Mouse (Mus musculus) forebrain, postnatal 0 days (tissue): Measurements from ENCODE around the gene Cdk5rap3. TPM values are rescaled to one million over a fixed set of nuclear protein-coding genes. Genes with fewer than 3 reads are reported as not detected.

ENCODE experiments used
- ATAC-seq: fragments of 200-750 bp; cut with Nextera tagmentation; 2 replicates; pipeline ENCODE4 v1.8.0; 2017; ENCODE audit warnings: mild to moderate bottlenecking, moderate library complexity
- DNase-seq: peaks from one replicate; pipeline ENCODE4 v3.0.0-alpha.2; 2015
- H3K27ac ChIP-seq: fragments of 300-500 bp; sonication (generic); 2 replicates; pipeline ENCODE4 v1.5.1; 2014; ENCODE audit warnings: low read depth, mild to moderate bottlenecking, antibody characterized with exemption, low read length, moderate library complexity, mixed read lengths
- H3K27me3 ChIP-seq: fragments of 300-500 bp; sonication (generic); 2 replicates; pipeline ENCODE4 v1.6.1; 2014; ENCODE audit warnings: mild to moderate bottlenecking, low read length, mixed read lengths; ENCODE audit not compliant: insufficient read depth
- H3K36me3 ChIP-seq: fragments of 300-500 bp; sonication (generic); 2 replicates; pipeline ENCODE4 v1.6.1; 2014; ENCODE audit warnings: mild to moderate bottlenecking, moderate library complexity; ENCODE audit not compliant: insufficient read depth
- H3K4me1 ChIP-seq: fragments of 300-500 bp; sonication (generic); 2 replicates; pipeline ENCODE4 v1.6.1; 2014; ENCODE audit warnings: antibody characterized with exemption; ENCODE audit not compliant: insufficient read depth
- H3K4me2 ChIP-seq: fragments of 300-500 bp; sonication (generic); 2 replicates; pipeline ENCODE4 v1.6.1; 2014; ENCODE audit warnings: low read depth, mild to moderate bottlenecking, moderate library complexity
- H3K4me3 ChIP-seq: fragments of 300-500 bp; sonication (generic); 2 replicates; pipeline ENCODE4 v1.5.1; 2014; ENCODE audit warnings: low read depth, low read length, mixed read lengths
- H3K9ac ChIP-seq: fragments of 300-500 bp; sonication (generic); 2 replicates; pipeline ENCODE4 v1.6.1; 2014; ENCODE audit warnings: mild to moderate bottlenecking
- H3K9me3 ChIP-seq: fragments of 300-500 bp; sonication (generic); 2 replicates; pipeline ENCODE4 v1.6.1; 2016; ENCODE audit warnings: low read length
- CTCF ChIP-seq: sonication (generic); IDR thresholded peaks from 2 replicates; pipeline ENCODE4 v1.5.1; 2016; ENCODE audit warnings: antibody characterized with exemption, control low read depth, low read depth
- whole genome bisulfite sequencing: fragments of 180-500 bp; shearing (Covaris S2); extraction: QIAGEN DNeasy Blood & Tissue Kit; methylation state at CpG from one replicate; pipeline ENCODE4 v1.1.7; 2014; 5-methylcytosine and 5-hydroxymethylcytosine counted together
- polyA plus RNA-seq: library from polyadenylated mRNA; unstranded; fragments of >200 nt; fragmentation: Nextera tagmentation; extraction: Ambion mirVana; gene quantifications from 2 replicates; pipeline ENCODE4 v1.2.1, GENCODE M21; 2015
- total RNA-seq: library from RNA; depleted of rRNA; stranded (reverse); fragments of >200 nt; gene quantifications from 2 replicates; pipeline ENCODE4 v1.2.3, GENCODE M21; 2014

The Cdk5rap3 gene
- total and polyA plus RNA-seq, 2 experiments from 2014 or later, result 54.9 to 86.4 TPM

- Histone ChIP-seq H3K9me3 (no peaks in the 10 kb centered on the region), H3K36me3 (peaks cover 34% of the 10 kb centered on the region), H3K4me1 (no peaks in the 10 kb centered on the region), H3K27ac (no peak overlapping the region), H3K27me3 (no peaks in the 10 kb centered on the region), H3K4me2 (no peak overlapping the region), H3K9ac (no peak overlapping the region), H3K4me3 (no peak overlapping the region)
- TF ChIP-seq CTCF, result no peak
- 92% methylated on average over 12 of the region's 12 CpGs for WGBS
- no peak for ATAC-seq
- no peak for DNase-seq
Observed at GRCm38 (mm10) chr11:96908594-96908993, 7.7 kb downstream of the Cdk5rap3 start.

- no peaks in the 10 kb centered on the region for H3K4me1 ChIP-seq
- TF ChIP-seq CTCF, result no peak
- WGBS, result 60% methylated on average over 15 of the region's 15 CpGs
- no peak overlapping the region for H3K27ac ChIP-seq
- no peaks in the 10 kb centered on the region for H3K9me3 ChIP-seq
- ATAC-seq (no peak), DNase-seq (no peak)
- H3K36me3 ChIP-seq, result peaks cover 34% of the 10 kb centered on the region; the same call in 1 of the 2 replicates
- H3K4me2 ChIP-seq, result no peak overlapping the region
- H3K27me3 ChIP-seq, result no peaks in the 10 kb centered on the region
- no peak overlapping the region for H3K4me3 ChIP-seq
- no peak overlapping the region for H3K9ac ChIP-seq
Observed at GRCm38 (mm10) chr11:96906431-96907161, 9.7 kb downstream of the Cdk5rap3 start.

GRCm38 (mm10) chr11:96902639-96903635, 13.4 kb downstream of the Cdk5rap3 start:
- Histone ChIP-seq H3K4me1 (0 out of 2 replicates have a peak, but pooled peaks cover 3% of the 10 kb centered on the region), H3K27ac (peak overlapping the region; percentile 71), H3K4me2 (no peak overlapping the region), H3K27me3 (no peaks in the 10 kb centered on the region), H3K9me3 (no peaks in the 10 kb centered on the region), H3K4me3 (no peak overlapping the region), H3K36me3 (peaks cover 16% of the 10 kb centered on the region; the same call in 1 of the 2 replicates), H3K9ac (no peak overlapping the region)
- ATAC-seq (peak; percentile 81), DNase-seq (peak; percentile 62)
- TF ChIP-seq CTCF, result no peak
- 12% methylated on average over 16 of the region's 16 CpGs for WGBS

- Histone ChIP-seq H3K4me3 (no peak overlapping the region), H3K4me1 (0 out of 2 replicates have a peak, but pooled peaks cover 3% of the 10 kb centered on the region), H3K27me3 (no peaks in the 10 kb centered on the region), H3K9ac (no peak overlapping the region), H3K36me3 (peaks cover 3% of the 10 kb centered on the region; the same call in 1 of the 2 replicates), H3K4me2 (no peak overlapping the region), H3K9me3 (no peaks in the 10 kb centered on the region), H3K27ac (no peak overlapping the region)
- no peak for TF ChIP-seq CTCF
- no peak for ATAC-seq
- no peak for DNase-seq
- WGBS, result 40% methylated on average over 9 of the region's 9 CpGs
Observed at GRCm38 (mm10) chr11:96901332-96901731, 15.0 kb downstream of the Cdk5rap3 start.

GRCm38 (mm10) chr11:96899449-96900306, 16.6 kb downstream of the Cdk5rap3 start:
- 0 out of 2 replicates have a peak, but pooled peaks cover 3% of the 10 kb centered on the region for H3K4me1 ChIP-seq
- H3K27ac ChIP-seq, result no peak overlapping the region
- H3K9me3 ChIP-seq, result no peaks in the 10 kb centered on the region
- WGBS, result 36% methylated on average over 13 of the region's 13 CpGs
- ATAC-seq, result no peak
- TF ChIP-seq CTCF, result no peak
- no peaks in the 10 kb centered on the region for H3K36me3 ChIP-seq
- no peak overlapping the region for H3K4me2 ChIP-seq
- no peak overlapping the region for H3K9ac ChIP-seq
- no peak overlapping the region for H3K4me3 ChIP-seq
- no peak for DNase-seq
- H3K27me3 ChIP-seq, result no peaks in the 10 kb centered on the region

- Histone ChIP-seq H3K36me3 (no peaks in the 10 kb centered on the region), H3K4me3 (no peak overlapping the region), H3K4me1 (0 out of 2 replicates have a peak, but pooled peaks cover 3% of the 10 kb centered on the region), H3K4me2 (no peak overlapping the region), H3K27ac (no peak overlapping the region), H3K27me3 (no peaks in the 10 kb centered on the region), H3K9me3 (no peaks in the 10 kb centered on the region), H3K9ac (no peak overlapping the region)
- 91% methylated on average over 4 of the region's 4 CpGs for WGBS
- ATAC-seq (no peak), DNase-seq (no peak)
- TF ChIP-seq CTCF, result no peak
Observed at GRCm38 (mm10) chr11:96895886-96896285, 20.4 kb downstream of the Cdk5rap3 start.
